ENCODE assay signal across 29 mouse cellular contexts in the genomic region with DNA sequence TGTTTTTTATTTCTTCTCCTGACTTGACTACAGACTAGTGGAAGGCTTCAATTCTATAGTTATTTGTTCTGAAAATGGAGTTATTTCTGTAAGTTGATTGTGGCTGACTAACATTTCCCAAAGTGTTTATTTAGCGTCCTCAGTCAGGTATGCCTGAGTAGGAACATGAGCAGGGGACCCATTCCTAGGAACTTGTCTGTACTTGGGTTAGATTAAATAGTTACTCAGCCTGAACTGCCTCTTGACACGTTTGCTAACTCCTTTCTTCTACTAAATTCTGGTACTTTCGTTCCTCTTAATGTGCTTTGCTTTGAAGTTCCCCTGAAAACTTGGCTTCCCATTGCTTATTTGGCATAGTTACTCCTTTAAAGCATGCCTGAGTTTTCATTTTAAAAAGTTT. TPM values are rescaled to one million over a fixed set of nuclear protein-coding genes. Genes with fewer than 3 reads are reported as not detected.
DNase-seq lines count a peak whose midpoint lies in the region; ATAC-seq and TF ChIP-seq lines count a peak whose summit lies in the region.
"Had no signal": no experiment of that assay in that cellular context is flagged by ENCODE, and none has a peak within 500 bp of the region (broad histone marks: within the 10 kb centered on the region; RNA-seq: fewer than 3 reads in every experiment).

No protein-coding gene starts in this region.

- ATAC-seq in forebrain, embryonic 14.5 days = no peak
- no peak for ATAC-seq in forebrain, embryonic 12.5 days (ENCODE audit: low FRiP score)
- ATAC-seq in limb, embryonic 14.5 days (ENCODE audit: low FRiP score, low read depth) = no peak
- ATAC-seq in stomach, embryonic 14.5 days (ENCODE audit: insufficient number of reproducible peaks, insufficient read depth, low FRiP score, low read depth) = no peak
- ATAC-seq in stomach, postnatal 0 days (ENCODE audit: low FRiP score, low TSS enrichment) = no peak
- no peak for ATAC-seq in neural tube, embryonic 15.5 days (ENCODE audit: low FRiP score)
- ATAC-seq: forebrain, embryonic 16.5 days; intestine, postnatal 0 days; liver, embryonic 12.5 days; liver, postnatal 0 days; midbrain, embryonic 16.5 days had no signal

- H3K27ac ChIP-seq in forebrain, embryonic 14.5 days (ENCODE audit: low read depth, low read length) = no peak overlapping the region
- no peak overlapping the region for H3K27ac ChIP-seq in forebrain, embryonic 12.5 days
- 0 out of 2 replicates have a peak overlapping the region, but pooled peaks have one; percentile 0 for H3K27ac ChIP-seq in limb, embryonic 14.5 days (replicated peaks; ENCODE audit: low read depth, low read length)
- H3K27ac ChIP-seq in limb, embryonic 10.5 days = no peak overlapping the region
- H3K27ac ChIP-seq in stomach, embryonic 14.5 days (ENCODE audit: low read length) = 0 out of 2 replicates have a peak overlapping the region, but pooled peaks have one; percentile 22
- H3K27ac ChIP-seq in stomach, postnatal 0 days (replicated peaks) = no peak overlapping the region
- no peak overlapping the region for H3K27ac ChIP-seq in neural tube, embryonic 15.5 days (replicated peaks)
- H3K27ac ChIP-seq: gastrocnemius, adult 2 months; heart, adult 2 months; hindbrain, embryonic 14.5 days; left cerebral cortex, adult 2 months; limb, embryonic 13.5 days; liver, embryonic 12.5 days had no signal

- DNase-seq in forebrain, embryonic 14.5 days (ENCODE audit: low spot score) = peak; percentile 34
- no peak for DNase-seq in limb, embryonic 14.5 days (ENCODE audit: low spot score)
- no peak for DNase-seq in limb, embryonic 10.5 days (ENCODE audit: low spot score)
- DNase-seq in stomach, postnatal 0 days (ENCODE audit: low spot score) = no peak
- DNase-seq: adrenal gland, adult 8-10 months; cerebellum, adult 8-10 months; cerebellum, postnatal 25 days; gastrocnemius, adult 2 months; heart, adult 2 months; heart, postnatal 4 days; liver, postnatal 0 days; right cerebral cortex, adult 18-20 months; spleen, adult 18-20 months; thymus, postnatal 14 days had no signal

- no peak for TF ChIP-seq EP300 in stomach, postnatal 0 days (optimal IDR thresholded peaks at IDR 0.05)

- H3K4me3 ChIP-seq in forebrain, embryonic 14.5 days (ENCODE audit: low read depth, low read length) = no peak overlapping the region
- no peak overlapping the region for H3K4me3 ChIP-seq in forebrain, embryonic 12.5 days (replicated peaks)
- no peak overlapping the region for H3K4me3 ChIP-seq in limb, embryonic 14.5 days (replicated peaks; ENCODE audit: low read length)
- no peak overlapping the region for H3K4me3 ChIP-seq in limb, embryonic 10.5 days
- no peak overlapping the region for H3K4me3 ChIP-seq in stomach, embryonic 14.5 days (ENCODE audit: low read depth, low read length)
- no peak overlapping the region for H3K4me3 ChIP-seq in stomach, postnatal 0 days (ENCODE audit: low read depth, low read length)
- H3K4me3 ChIP-seq in neural tube, embryonic 15.5 days (replicated peaks) = no peak overlapping the region
- H3K4me3 ChIP-seq: gastrocnemius, adult 2 months; heart, adult 2 months; heart, embryonic 12.5 days; left cerebral cortex, adult 2 months; limb, embryonic 13.5 days; liver, embryonic 12.5 days had no signal

- H3K9ac ChIP-seq in forebrain, embryonic 14.5 days (ENCODE audit: low read length) = no peak overlapping the region
- no peak overlapping the region for H3K9ac ChIP-seq in forebrain, embryonic 12.5 days
- H3K9ac ChIP-seq in limb, embryonic 14.5 days (ENCODE audit: low read depth, low read length, severe bottlenecking) = no peak overlapping the region
- H3K9ac ChIP-seq in stomach, embryonic 14.5 days (replicated peaks; ENCODE audit: low read depth, low read length) = no peak overlapping the region
- no peak overlapping the region for H3K9ac ChIP-seq in stomach, postnatal 0 days (ENCODE audit: low read length)
- no peak overlapping the region for H3K9ac ChIP-seq in neural tube, embryonic 15.5 days (replicated peaks)
- H3K9ac ChIP-seq: heart, embryonic 12.5 days; hindbrain, embryonic 14.5 days; limb, embryonic 13.5 days; liver, embryonic 12.5 days; liver, postnatal 0 days had no signal

- 45% methylated on average over 3 of the region's 3 CpGs for WGBS in forebrain, embryonic 14.5 days
- 55% methylated on average over 3 of the region's 3 CpGs for WGBS in forebrain, embryonic 12.5 days
- WGBS in limb, embryonic 14.5 days = 34% methylated on average over 3 of the region's 3 CpGs
- WGBS in limb, embryonic 10.5 days = 77% methylated on average over 3 of the region's 3 CpGs
- WGBS in stomach, embryonic 14.5 days = 45% methylated on average over 3 of the region's 3 CpGs
- WGBS in stomach, postnatal 0 days = 23% methylated on average over 3 of the region's 3 CpGs
- 63% methylated on average over 3 of the region's 3 CpGs for WGBS in neural tube, embryonic 15.5 days

- H3K4me2 ChIP-seq in forebrain, embryonic 14.5 days (ENCODE audit: low read length) = no peak overlapping the region
- H3K4me2 ChIP-seq in forebrain, embryonic 12.5 days = no peak overlapping the region
- H3K4me2 ChIP-seq in limb, embryonic 14.5 days (replicated peaks; ENCODE audit: low read depth, low read length, severe bottlenecking) = no peak overlapping the region
- no peak overlapping the region for H3K4me2 ChIP-seq in stomach, embryonic 14.5 days (replicated peaks; ENCODE audit: low read depth, low read length)
- H3K4me2 ChIP-seq in stomach, postnatal 0 days (replicated peaks; ENCODE audit: low read depth) = no peak overlapping the region
- no peak overlapping the region for H3K4me2 ChIP-seq in neural tube, embryonic 15.5 days
- H3K4me2 ChIP-seq: heart, embryonic 12.5 days; hindbrain, embryonic 14.5 days; limb, embryonic 13.5 days; liver, embryonic 12.5 days; midbrain, embryonic 11.5 days had no signal

- no peak for TF ChIP-seq CTCF in stomach, postnatal 0 days (IDR thresholded peaks at IDR 0.05; ENCODE audit: low read depth)

- H3K27me3 ChIP-seq in forebrain, embryonic 14.5 days (replicated peaks; ENCODE audit: control insufficient read depth, insufficient read depth, low read length) = no peaks in the 10 kb centered on the region
- no peaks in the 10 kb centered on the region for H3K27me3 ChIP-seq in forebrain, embryonic 12.5 days
- no peaks in the 10 kb centered on the region for H3K27me3 ChIP-seq in limb, embryonic 14.5 days (ENCODE audit: control insufficient read depth, insufficient read depth, low read length)
- H3K27me3 ChIP-seq in limb, embryonic 10.5 days (ENCODE audit: low read depth, poor library complexity, severe bottlenecking) = no peaks in the 10 kb centered on the region
- H3K27me3 ChIP-seq in stomach, embryonic 14.5 days (ENCODE audit: control insufficient read depth, insufficient read depth, low read length) = no peaks in the 10 kb centered on the region
- no peaks in the 10 kb centered on the region for H3K27me3 ChIP-seq in stomach, postnatal 0 days (ENCODE audit: control insufficient read depth, insufficient read depth, low read length)
- H3K27me3 ChIP-seq in neural tube, embryonic 15.5 days (replicated peaks) = no peaks in the 10 kb centered on the region
- H3K27me3 ChIP-seq: heart, embryonic 12.5 days; limb, embryonic 13.5 days; liver, embryonic 12.5 days had no signal

- peaks cover 4% of the 10 kb centered on the region; the same call in 1 of the 2 replicates for H3K4me1 ChIP-seq in forebrain, embryonic 14.5 days (ENCODE audit: control insufficient read depth, insufficient read depth, low read length)
- peaks cover 6% of the 10 kb centered on the region; the same call in 1 of the 2 replicates for H3K4me1 ChIP-seq in forebrain, embryonic 12.5 days
- 0 out of 2 replicates have a peak, but pooled peaks cover 3% of the 10 kb centered on the region for H3K4me1 ChIP-seq in limb, embryonic 14.5 days (ENCODE audit: control insufficient read depth, insufficient read depth, low read length)
- H3K4me1 ChIP-seq in limb, embryonic 10.5 days = peaks cover 6% of the 10 kb centered on the region; the same call in 1 of the 2 replicates
- H3K4me1 ChIP-seq in stomach, embryonic 14.5 days (ENCODE audit: control insufficient read depth, insufficient read depth, low read length) = no peaks in the 10 kb centered on the region
- no peaks in the 10 kb centered on the region for H3K4me1 ChIP-seq in stomach, postnatal 0 days (replicated peaks; ENCODE audit: control insufficient read depth, insufficient read depth)
- H3K4me1 ChIP-seq in neural tube, embryonic 15.5 days = peaks cover 3% of the 10 kb centered on the region; the same call in 1 of the 2 replicates
- H3K4me1 ChIP-seq: heart, embryonic 12.5 days; liver, embryonic 12.5 days had no signal

- peaks cover 5% of the 10 kb centered on the region; the same call in 1 of the 2 replicates for H3K36me3 ChIP-seq in forebrain, embryonic 14.5 days (ENCODE audit: control insufficient read depth, insufficient read depth, low read length)
- H3K36me3 ChIP-seq in forebrain, embryonic 12.5 days (replicated peaks) = 0 out of 2 replicates have a peak, but pooled peaks cover 3% of the 10 kb centered on the region
- peaks cover 28% of the 10 kb centered on the region for H3K36me3 ChIP-seq in limb, embryonic 14.5 days (ENCODE audit: control insufficient read depth, insufficient read depth, low read length)
- peaks cover 16% of the 10 kb centered on the region for H3K36me3 ChIP-seq in limb, embryonic 10.5 days
- H3K36me3 ChIP-seq in stomach, embryonic 14.5 days (ENCODE audit: control insufficient read depth, insufficient read depth, low read length) = peaks cover 30% of the 10 kb centered on the region
- peaks cover 18% of the 10 kb centered on the region for H3K36me3 ChIP-seq in stomach, postnatal 0 days (ENCODE audit: control insufficient read depth, insufficient read depth, low read length)
- peaks cover 2% of the 10 kb centered on the region for H3K36me3 ChIP-seq in neural tube, embryonic 15.5 days

- TF ChIP-seq POLR2A in limb, embryonic 14.5 days (IDR thresholded peaks at IDR 0.05; ENCODE audit: borderline replicate concordance, extremely low read depth, insufficient read depth, insufficient read length) = no peak

- no peaks in the 10 kb centered on the region for H3K9me3 ChIP-seq in forebrain, embryonic 14.5 days (replicated peaks; ENCODE audit: control insufficient read depth, low read length)
- no peaks in the 10 kb centered on the region for H3K9me3 ChIP-seq in forebrain, embryonic 12.5 days
- no peaks in the 10 kb centered on the region for H3K9me3 ChIP-seq in limb, embryonic 14.5 days (ENCODE audit: control insufficient read depth, low read length)
- no peaks in the 10 kb centered on the region for H3K9me3 ChIP-seq in limb, embryonic 10.5 days (replicated peaks)
- H3K9me3 ChIP-seq in stomach, embryonic 14.5 days (ENCODE audit: control insufficient read depth, low read depth, low read length) = no peaks in the 10 kb centered on the region
- H3K9me3 ChIP-seq in stomach, postnatal 0 days (ENCODE audit: control insufficient read depth, low read length) = no peaks in the 10 kb centered on the region
- no peaks in the 10 kb centered on the region for H3K9me3 ChIP-seq in neural tube, embryonic 15.5 days (replicated peaks)
- H3K9me3 ChIP-seq: G1E; heart, embryonic 12.5 days; limb, embryonic 13.5 days; liver, embryonic 12.5 days had no signal

RNA-seq across cellular contexts. Expression of a gene that starts 30.3 kb away (rescaled TPM):
- 6.0 TPM in 2 replicates for polyA plus RNA-seq in forebrain, embryonic 14.5 days (2014; fragmentation: Nextera tagmentation; extraction: Ambion mirVana)
- 4.6 and 4.9 TPM in 2 replicates for polyA plus RNA-seq in forebrain, embryonic 12.5 days (2016; fragmentation: Nextera tagmentation; extraction: Ambion mirVana)
- 9.0 and 9.3 TPM in 2 replicates for polyA plus RNA-seq in limb, embryonic 14.5 days (2012; rRNA removed)
- polyA plus RNA-seq in limb, embryonic 14.5 days (2014; fragmentation: Nextera tagmentation; extraction: Ambion mirVana) = 14.8 and 17.0 TPM in 2 replicates
- polyA plus RNA-seq in limb, embryonic 10.5 days (2016; fragmentation: Nextera tagmentation; extraction: Ambion mirVana) = 4.4 and 5.6 TPM in 2 replicates
- polyA plus RNA-seq in stomach, embryonic 14.5 days (2014; fragmentation: Nextera tagmentation; extraction: Ambion mirVana) = 22.2 and 24.6 TPM in 2 replicates
- 23.3 and 25.2 TPM in 2 replicates for polyA plus RNA-seq in stomach, postnatal 0 days (2015; fragmentation: Nextera tagmentation; extraction: Ambion mirVana)
- polyA plus RNA-seq in neural tube, embryonic 15.5 days (2015; fragmentation: Nextera tagmentation; extraction: Ambion mirVana) = 5.9 and 7.4 TPM in 2 replicates

RNA-seq across cellular contexts. Expression of a gene that starts 42.1 kb away (rescaled TPM):
- polyA plus RNA-seq in forebrain, embryonic 14.5 days (2014; fragmentation: Nextera tagmentation; extraction: Ambion mirVana) = 0.25 and 0.28 TPM in 2 replicates
- polyA plus RNA-seq in forebrain, embryonic 12.5 days (2016; fragmentation: Nextera tagmentation; extraction: Ambion mirVana) = 0.45 TPM in 1 of 2 replicates, not detected in the other
- polyA plus RNA-seq in limb, embryonic 14.5 days (2012; rRNA removed) = 0.08 and 0.10 TPM in 2 replicates
- polyA plus RNA-seq in limb, embryonic 14.5 days (2014; fragmentation: Nextera tagmentation; extraction: Ambion mirVana) = 0.12 TPM in 1 of 2 replicates, not detected in the other
- polyA plus RNA-seq in limb, embryonic 10.5 days (2016; fragmentation: Nextera tagmentation; extraction: Ambion mirVana) = not detected in 2 replicates
- polyA plus RNA-seq in stomach, embryonic 14.5 days (2014; fragmentation: Nextera tagmentation; extraction: Ambion mirVana) = not detected in 2 replicates
- polyA plus RNA-seq in stomach, postnatal 0 days (2015; fragmentation: Nextera tagmentation; extraction: Ambion mirVana) = 0.04 TPM in 1 of 2 replicates, not detected in the other
- 26.3 and 30.0 TPM in 2 replicates for polyA plus RNA-seq in neural tube, embryonic 15.5 days (2015; fragmentation: Nextera tagmentation; extraction: Ambion mirVana)
- polyA plus RNA-seq: forebrain, embryonic 16.5 days; G1E; heart, adult 2 months; heart, postnatal 0 days; intestine, postnatal 0 days; kidney, embryonic 14.5 days; liver, embryonic 12.5 days; liver, postnatal 0 days had no signal

Comparison
In these comparisons a context has a peak if more than half of its experiments do, and no peak if none do; other contexts are left out.
1. H3K27ac ChIP-seq: peak in limb, embryonic 14.5 days (single experiment) and stomach, embryonic 14.5 days (single experiment); none in forebrain, embryonic 14.5 days (single experiment), forebrain, embryonic 12.5 days (single experiment), limb, embryonic 10.5 days (single experiment), stomach, postnatal 0 days (single experiment) and neural tube, embryonic 15.5 days (single experiment).
2. RNA of a gene that starts 42.1 kb away (polyA plus RNA-seq): 26.3 to 30.0 TPM in neural tube, embryonic 15.5 days; 0.45 TPM in forebrain, embryonic 12.5 days, 0.25 to 0.28 TPM in forebrain, embryonic 14.5 days, 0.08 to 0.12 TPM in limb, embryonic 14.5 days, 0.04 TPM in stomach, postnatal 0 days, not detected in limb, embryonic 10.5 days and not detected in stomach, embryonic 14.5 days; every median in the first group is over 10 times any median in the second.